Mouse (Mus musculus) B cell, adult 67 days (primary cell): Measurements from ENCODE around the gene Tenm3. TPM values are rescaled to one million over a fixed set of nuclear protein-coding genes. Genes with fewer than 3 reads are reported as not detected.

Experiments used
- total RNA-seq, 2 experiments: library from RNA; stranded (reverse); gene quantifications; 4 replicates each; pipeline ENCODE4 v1.2.4; 2023

Gene Tenm3
- total RNA-seq: not detected

DNA sequence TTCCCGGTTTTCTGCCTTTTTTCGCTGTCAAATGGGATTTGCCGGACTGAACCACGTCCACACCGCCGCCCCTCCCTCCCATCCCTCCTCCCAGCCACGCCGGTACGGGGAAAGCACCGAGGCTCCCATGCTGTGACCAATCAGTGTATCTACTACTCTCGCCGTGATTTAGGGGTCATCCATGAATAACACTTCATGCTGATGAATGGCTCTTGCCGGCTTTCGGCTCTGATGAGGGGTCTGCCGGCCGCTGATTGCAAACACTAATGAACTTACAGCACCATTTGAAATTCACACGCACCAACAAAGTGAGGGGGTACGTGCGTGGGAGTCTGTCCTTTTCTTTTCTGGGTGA, at the start of gene Tenm3:
Gene Tenm3 (minus strand): TSS at position 21 of the 355 bp plus-strand sequence.

